Mouse (Mus musculus) neural tube, postnatal 0 days (tissue): ENCODE measurements around the gene Brix1. TPM values are rescaled to one million over a fixed set of nuclear protein-coding genes. Genes with fewer than 3 reads are reported as not detected.

ENCODE experiments used
- polyA plus RNA-seq: library from polyadenylated mRNA; unstranded; fragments of >200 nt; fragmentation: Nextera tagmentation; extraction: Ambion mirVana; gene quantifications from 2 replicates; pipeline ENCODE4 v1.2.1, GENCODE M21; 2015

Brix1 gene
- 46.8 and 58.8 TPM in 2 replicates for polyA plus RNA-seq

DNA sequence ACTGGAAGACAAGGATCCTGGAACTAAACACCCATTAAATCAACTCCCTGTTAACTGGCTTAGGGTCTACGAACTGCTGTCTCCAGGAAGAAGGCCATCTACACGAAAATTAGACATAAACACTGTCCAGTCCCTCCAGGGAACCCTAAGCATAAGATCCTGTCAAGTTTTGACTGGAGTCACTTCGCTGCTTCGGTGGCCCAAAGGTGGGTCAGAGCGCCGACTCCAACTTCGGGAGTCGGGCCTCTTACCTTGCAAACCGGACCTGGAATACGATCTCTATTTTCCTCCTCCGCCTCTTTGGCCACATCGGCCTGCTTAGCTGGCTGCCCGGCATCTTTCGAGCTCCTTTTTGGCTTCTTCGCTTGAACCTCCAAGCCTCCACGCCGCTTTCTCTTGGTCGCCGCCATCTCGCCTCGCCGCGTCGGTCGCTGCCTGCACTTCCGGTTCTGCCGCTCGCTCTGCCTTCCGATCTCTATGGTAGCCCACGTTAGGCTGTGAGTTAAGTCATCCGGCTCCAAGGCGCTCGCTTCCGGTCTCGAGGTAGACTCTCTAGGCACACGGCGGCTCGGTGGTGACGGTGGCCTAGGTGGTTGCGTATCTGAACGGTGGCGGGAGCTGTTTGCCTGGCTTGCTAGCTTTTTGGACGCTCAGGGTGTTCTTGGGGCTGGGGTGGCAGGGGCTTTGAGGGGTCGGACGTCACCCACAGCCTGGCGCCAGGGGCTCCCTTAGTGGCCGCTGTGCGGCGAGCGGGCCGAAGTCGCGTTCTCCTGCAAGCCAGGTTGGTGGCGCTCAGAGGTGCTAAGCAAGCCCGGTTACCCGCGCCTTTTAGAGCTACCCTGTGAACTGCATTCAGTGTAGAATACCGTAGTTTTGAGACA is at the start of gene Brix1, which contains the start of gene Rad1:
Brix1 (minus strand) TSS at position 464 of the 881 bp plus-strand sequence.
Rad1 (plus strand) TSS at position 535 of the 881 bp plus-strand sequence.

DNA sequence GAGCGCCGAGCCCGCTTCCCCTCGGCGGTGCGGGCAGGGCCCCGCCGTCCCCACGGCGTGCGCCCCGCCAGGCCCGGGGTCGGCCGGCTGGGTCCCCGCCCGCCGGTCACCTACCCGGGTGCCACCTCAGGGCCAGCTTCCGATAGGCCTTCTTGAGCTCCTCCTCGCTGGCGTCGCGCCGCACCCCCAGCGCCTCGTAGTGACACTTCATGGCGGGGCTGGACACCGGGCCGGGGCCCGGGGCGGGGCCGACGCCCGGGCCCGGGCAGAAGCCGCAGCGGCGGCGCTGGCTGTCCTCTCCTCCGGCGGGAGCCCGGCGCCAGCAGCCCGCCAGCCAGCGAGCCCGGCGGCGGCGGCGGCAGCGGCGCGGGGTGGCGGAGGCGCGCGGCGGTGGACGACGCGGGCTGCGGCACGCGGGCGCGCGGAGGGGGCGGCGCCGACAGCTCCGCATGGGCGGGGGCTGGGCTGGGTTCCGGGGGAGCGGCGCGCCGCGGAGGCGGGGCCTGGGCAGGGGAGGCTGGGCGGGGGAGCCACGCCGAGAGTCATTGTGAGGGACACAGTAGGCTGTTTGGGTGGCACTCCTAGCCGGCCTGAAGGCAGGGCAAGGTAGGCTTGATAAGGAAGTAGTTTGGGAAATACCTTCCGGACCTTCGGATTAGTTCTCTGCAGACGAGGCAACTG is 15.5 kb downstream of the Brix1 start, which contains the start of gene Dnajc21:
Dnajc21 (minus strand) TSS at position 366 of the 681 bp plus-strand sequence.

Other genes with a start within 250 kb of the Brix1 start
- not detected in 2 replicates for gene Gm21973, start 160.6 kb downstream of the Brix1 start, polyA plus RNA-seq
- not detected in 2 replicates for gene Agxt2, start 127.4 kb downstream of the Brix1 start, polyA plus RNA-seq
- gene Dnajc21, start 15.4 kb downstream of the Brix1 start, polyA plus RNA-seq: 17.6 and 20.6 TPM in 2 replicates
- 21.4 and 21.8 TPM in 2 replicates for gene Rad1, start 71 bp upstream of the Brix1 start, polyA plus RNA-seq
- gene Ttc23l, start 72.7 kb upstream of the Brix1 start, polyA plus RNA-seq: not detected in 2 replicates
- gene Rai14, start 228.7 kb upstream of the Brix1 start, polyA plus RNA-seq: 4.8 and 5.6 TPM in 2 replicates